Mouse (Mus musculus): ENCODE measurements at regions not wholly inside any gene's neighbourhood (a gene's known extent, or its start where the extent isn't known, plus 50 kb on each side); places are given as distances from the start of the nearest gene placed in this dataset.

GRCm38 (mm10) chr15:48898546-48898945, 4986.2 kb upstream of the Gm7489 start:
- TF ChIP-seq CTCF (IDR thresholded peaks at IDR 0.05; ENCODE audit: control insufficient read depth, insufficient read depth, insufficient read length) = no peak
- TF ChIP-seq USF1 (IDR thresholded peaks at IDR 0.05; ENCODE audit: low read depth) = no peak
- no peak for TF ChIP-seq MYOD1 (IDR thresholded peaks at IDR 0.05; ENCODE audit: control insufficient read depth, insufficient read length, low read depth)
- TF ChIP-seq CEBPB (IDR thresholded peaks at IDR 0.05; ENCODE audit: low read depth) = no peak
- no peak for TF ChIP-seq MAX (IDR thresholded peaks at IDR 0.05)
- no peak for TF ChIP-seq MYOG (IDR thresholded peaks at IDR 0.05; ENCODE audit: control insufficient read depth, extremely low read depth, insufficient read length)
- TF ChIP-seq FOSL1 (IDR thresholded peaks at IDR 0.05; ENCODE audit: insufficient read depth, low read length, poor library complexity, severe bottlenecking) = no peak
